Mouse (Mus musculus) CH12.LX (cell line): ENCODE data around the gene Dcp1b. TPM values are rescaled to one million over a fixed set of nuclear protein-coding genes. Genes with fewer than 3 reads are reported as not detected.

ENCODE experiments used
- DNase-seq: peaks from one replicate; pipeline ENCODE4 v3.0.0-alpha.2; 2013; ENCODE audit errors: extremely low read depth
- H3K27ac ChIP-seq: 2 replicates; pipeline ENCODE4 v1.5.1; 2012; ENCODE audit warnings: low read depth, mild to moderate bottlenecking, control low read depth, moderate library complexity; ENCODE audit not compliant: insufficient read depth
- H3K27me3 ChIP-seq: replicated peaks from 2 replicates; pipeline ENCODE3; 2012; ENCODE audit warnings: inconsistent platforms
- H3K36me3 ChIP-seq, 2 experiments: replicated peaks in 1 of 2; 2 replicates each; pipeline versions ENCODE3 to v1.6.1; 2012; ENCODE audit warnings: inconsistent platforms in 1 of 2, low read length in 1 of 2, mild to moderate bottlenecking in 1 of 2, mixed read lengths in 1 of 2, moderate library complexity in 1 of 2; ENCODE audit not compliant: control insufficient read depth in 1 of 2, insufficient read depth in 1 of 2
- H3K4me1 ChIP-seq, 2 experiments: 2 replicates each; pipeline ENCODE4 v1.6.1; 2012; ENCODE audit warnings: inconsistent platforms in 1 of 2, moderate library complexity in 1 of 2; ENCODE audit not compliant: insufficient read depth in 2 of 2, control insufficient read depth in 1 of 2
- H3K4me2 ChIP-seq: 2 replicates; pipeline ENCODE4 v1.6.1; 2012; ENCODE audit warnings: low read depth, mild to moderate bottlenecking, control low read depth; ENCODE audit not compliant: poor library complexity, insufficient read depth, severe bottlenecking
- H3K4me3 ChIP-seq, 3 experiments: fragments of 150-350 bp in 1 of 3; sonication (generic) in 1 of 3; replicated peaks in 1 of 3; 2 replicates each; pipeline versions ENCODE3 to v1.5.1; 2011 to 2012; ENCODE audit warnings: low read depth in 2 of 3, low read length in 2 of 3, mild to moderate bottlenecking in 2 of 3, moderate library complexity in 2 of 3, control low read depth in 1 of 3, improper control_type of control experiment in 1 of 3, inconsistent platforms in 1 of 3, mixed read lengths in 1 of 3; ENCODE audit not compliant: poor library complexity in 1 of 3
- H3K79me2 ChIP-seq: replicated peaks from 2 replicates; pipeline ENCODE4 v1.6.1; 2012; ENCODE audit warnings: mild to moderate bottlenecking, moderate library complexity; ENCODE audit not compliant: control insufficient read depth, poor library complexity, insufficient read depth, severe bottlenecking; ENCODE audit errors: extremely low read depth
- H3K9ac ChIP-seq: 2 replicates; pipeline ENCODE4 v1.6.1; 2012; ENCODE audit warnings: low read depth, mild to moderate bottlenecking, control low read depth, moderate library complexity; ENCODE audit not compliant: insufficient read depth
- H3K9me3 ChIP-seq: replicated peaks from 2 replicates; pipeline ENCODE3; 2012; ENCODE audit warnings: low read length, inconsistent platforms, mixed read lengths
- CHD1 ChIP-seq: IDR thresholded peaks from 2 replicates; pipeline ENCODE4 v1.6.1; 2012; ENCODE audit warnings: low read depth, low read length, improper control_type of control experiment, inconsistent platforms
- CTCF ChIP-seq, 2 experiments: IDR thresholded peaks in 1 of 2; conservative IDR thresholded peaks in 1 of 2; 2 replicates each; pipeline ENCODE4 v1.5.1; 2011 to 2012; ENCODE audit warnings: low read depth in 2 of 2, low read length in 2 of 2, improper control_type of control experiment in 1 of 2, inconsistent platforms in 1 of 2, mild to moderate bottlenecking in 1 of 2, moderate library complexity in 1 of 2
- E2F4 ChIP-seq: IDR thresholded peaks from 2 replicates; pipeline ENCODE4 v1.6.1; 2011; ENCODE audit warnings: low read depth, low read length, improper control_type of control experiment; ENCODE audit not compliant: insufficient replicate concordance
- ELF1 ChIP-seq: IDR thresholded peaks from 2 replicates; pipeline ENCODE4 v1.6.1; 2014; ENCODE audit warnings: low read depth, mild to moderate bottlenecking, inconsistent platforms, low read length, improper control_type of control experiment
- EP300 ChIP-seq: IDR thresholded peaks from 2 replicates; pipeline ENCODE4 v1.6.1; 2011; ENCODE audit warnings: low read length, improper control_type of control experiment
- ETS1 ChIP-seq: conservative IDR thresholded peaks from 2 replicates; pipeline ENCODE4 v1.6.1; 2012; ENCODE audit warnings: low read depth, mild to moderate bottlenecking, inconsistent platforms, low read length, improper control_type of control experiment, moderate library complexity
- HCFC1 ChIP-seq: IDR thresholded peaks from 2 replicates; pipeline ENCODE4 v1.6.1; 2012; ENCODE audit warnings: low read depth, mild to moderate bottlenecking, inconsistent platforms, low read length, improper control_type of control experiment
- MAFK ChIP-seq: IDR thresholded peaks from 2 replicates; pipeline ENCODE4 v1.6.1; 2011; ENCODE audit warnings: low read length, improper control_type of control experiment; ENCODE audit not compliant: insufficient replicate concordance
- MAZ ChIP-seq: IDR thresholded peaks from 2 replicates; pipeline ENCODE4 v1.6.1; 2012; ENCODE audit warnings: low read depth, mild to moderate bottlenecking, inconsistent platforms, low read length, improper control_type of control experiment, moderate library complexity
- MXI1 ChIP-seq: IDR thresholded peaks from 2 replicates; pipeline ENCODE4 v1.6.1; 2011; ENCODE audit warnings: mild to moderate bottlenecking, low read depth, low read length, improper control_type of control experiment
- MYC ChIP-seq: IDR thresholded peaks from 2 replicates; pipeline ENCODE4 v1.6.1; 2011; ENCODE audit warnings: low read depth, mild to moderate bottlenecking, improper control_type of control experiment, low read length
- NELFE ChIP-seq: IDR thresholded peaks from 2 replicates; pipeline ENCODE4 v1.6.1; 2011; ENCODE audit warnings: low read depth, low read length, improper control_type of control experiment
- NRF1 ChIP-seq: IDR thresholded peaks from 2 replicates; pipeline ENCODE4 v1.6.1; 2014; ENCODE audit warnings: low read depth, mild to moderate bottlenecking, inconsistent platforms, low read length, improper control_type of control experiment, moderate library complexity
- RAD21 ChIP-seq: IDR thresholded peaks from 2 replicates; pipeline ENCODE4 v1.6.1; 2011; ENCODE audit warnings: low read depth, mild to moderate bottlenecking, low read length, improper control_type of control experiment, moderate library complexity
- SIN3A ChIP-seq: IDR thresholded peaks from 2 replicates; pipeline ENCODE4 v1.6.1; 2012; ENCODE audit warnings: low read length, improper control_type of control experiment, inconsistent platforms
- SMC3 ChIP-seq: IDR thresholded peaks from 2 replicates; pipeline ENCODE4 v1.6.1; 2011; ENCODE audit warnings: low read depth, low read length, improper control_type of control experiment
- TCF12 ChIP-seq: IDR thresholded peaks from 2 replicates; pipeline ENCODE4 v1.6.1; 2014; ENCODE audit warnings: low read depth, mild to moderate bottlenecking, inconsistent platforms, low read length, improper control_type of control experiment
- UBTF ChIP-seq: IDR thresholded peaks from 2 replicates; pipeline ENCODE4 v1.6.1; 2012; ENCODE audit warnings: low read depth, mild to moderate bottlenecking, inconsistent platforms, low read length, improper control_type of control experiment, moderate library complexity
- USF2 ChIP-seq: conservative IDR thresholded peaks from 2 replicates; pipeline ENCODE4 v1.6.1; 2011; ENCODE audit warnings: low read depth, low read length, improper control_type of control experiment
- ZMIZ1 ChIP-seq: IDR thresholded peaks from 2 replicates; pipeline ENCODE4 v1.6.1; 2012; ENCODE audit warnings: low read depth, mild to moderate bottlenecking, inconsistent platforms, low read length, improper control_type of control experiment
- ZNF384 ChIP-seq: IDR thresholded peaks from 2 replicates; pipeline ENCODE4 v1.6.1; 2012; ENCODE audit warnings: low read depth, low read length, improper control_type of control experiment, inconsistent platforms
- dilution Hi-C: fragments of 300-500 bp; cut with MboI; formaldehyde crosslinking; loops from 2 replicates; pipeline ENCODE4 v1.14.3; 2020; ENCODE audit warnings: low sequenced_read_pairs; ENCODE audit not compliant: extremely low pct_unique_long_range_greater_than_20kb, extremely low pct_ligation_motif_present
- in situ Hi-C: fragments of 300-500 bp; cut with MboI; formaldehyde crosslinking; loops from 3 replicates; pipeline ENCODE4 v1.14.3; 2019; ENCODE audit warnings: low sequenced_read_pairs, low pct_ligation_motif_present, low pct_unique_long_range_greater_than_20kb, mixed read lengths
- polyA plus RNA-seq: library from polyadenylated mRNA; unstranded; fragments of >175 nt; gene quantifications from 2 replicates; pipeline ENCODE4 v1.2.1, GENCODE M21; 2012; ENCODE audit warnings: low read depth; ENCODE audit not compliant: insufficient read length
- total RNA-seq, 2 experiments: library from RNA; depleted of rRNA; stranded (reverse); fragments of 300-350 nt in 1 of 2; fragments of >200 nt in 1 of 2; gene quantifications; 2 replicates each; pipeline ENCODE4 v1.2.3; 2012 to 2014

Gene Dcp1b
- total and polyA plus RNA-seq, 3 experiments = 1.6 to 2.5 (median 2.2) TPM

DNA sequence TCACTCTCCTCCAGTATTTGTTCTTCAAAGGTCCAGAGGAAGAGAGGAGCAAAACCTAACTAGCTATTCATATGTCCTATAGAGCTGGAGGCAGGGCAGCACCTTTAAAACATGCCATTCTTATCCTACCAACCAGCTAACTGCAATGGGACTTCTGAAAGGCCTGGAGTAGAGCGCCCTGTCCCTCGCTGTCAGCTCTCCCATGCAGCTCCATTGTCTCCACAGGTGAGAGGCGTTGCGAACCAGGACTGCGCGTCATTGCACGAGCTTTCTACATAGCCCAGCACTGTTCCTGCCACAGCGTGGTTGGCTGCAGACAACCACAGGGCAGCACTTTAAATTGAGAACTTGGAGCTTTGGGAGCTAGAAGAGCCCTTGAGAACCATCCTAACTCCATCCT, 46.5 kb upstream of the Dcp1b start:
- Histone ChIP-seq H3K27me3 (peaks cover 78% of the 10 kb centered on the region), H3K79me2 (no peaks in the 10 kb centered on the region), H3K9me3 (peaks cover 4% of the 10 kb centered on the region), H3K4me3 (no peak overlapping the region), H3K27ac (no peak overlapping the region), H3K36me3 (no peaks in the 10 kb centered on the region), H3K9ac (no peak overlapping the region), H3K4me1 (no peaks in the 10 kb centered on the region)
- DNase-seq = no peak
- in situ Hi-C loops = no loop called here
- TF ChIP-seq E2F4 = no peak
- no peak for TF ChIP-seq TCF12
- TF ChIP-seq, all 38 proteins: peak for 0
- dilution Hi-C loops = no loop called here
- no peak overlapping the region for H3K4me2 ChIP-seq

DNA sequence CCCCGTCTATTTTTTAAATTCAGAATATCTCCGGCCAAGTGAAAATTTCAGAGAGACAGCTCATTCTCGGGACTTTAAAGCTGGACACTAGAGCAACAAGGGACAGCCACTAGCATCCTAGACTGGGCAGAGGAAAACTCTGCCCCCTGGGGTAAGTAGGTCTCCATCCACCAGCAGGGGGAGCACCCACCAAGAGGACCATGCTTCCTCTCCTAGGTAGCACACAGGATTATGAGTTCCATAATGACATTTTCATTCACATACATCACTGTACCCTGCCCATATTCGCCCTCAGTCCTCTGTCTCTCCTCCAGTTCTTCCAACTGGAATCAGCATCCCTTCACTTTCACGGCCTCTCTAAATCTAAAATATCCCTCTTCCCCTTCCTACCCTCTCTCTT, 45.4 kb upstream of the Dcp1b start:
- Histone ChIP-seq H3K4me3 (no peak overlapping the region), H3K27me3 (peaks cover 83% of the 10 kb centered on the region), H3K4me1 (no peaks in the 10 kb centered on the region), H3K27ac (no peak overlapping the region), H3K9me3 (peaks cover 4% of the 10 kb centered on the region), H3K4me2 (no peak overlapping the region), H3K9ac (no peak overlapping the region), H3K79me2 (no peaks in the 10 kb centered on the region), H3K36me3 (no peaks in the 10 kb centered on the region)
- in situ Hi-C loops (no loop called here), dilution Hi-C loops (no loop called here)
- peak; percentile 41 for DNase-seq
- TF ChIP-seq CHD1 (no peak), ETS1 (no peak), ELF1 (no peak), HCFC1 (no peak), NELFE (no peak), MAFK (no peak), USF2 (no peak), RAD21 (peak; percentile 50), NRF1 (no peak), TCF12 (no peak), SIN3A (no peak), MXI1 (no peak), ZMIZ1 (no peak), MYC (no peak), E2F4 (no peak), EP300 (no peak), ZNF384 (no peak), CTCF (conservative IDR thresholded peaks at IDR 0.05 in 1 of 2, IDR thresholded peaks at IDR 0.05 in 1 of 2; ENCODE audit: low read depth in 2 of 2, low read length in 2 of 2) (peak; percentile 71 to 85), SMC3 (peak; percentile 63), UBTF (no peak), MAZ (no peak)
